In the genomic region with DNA sequence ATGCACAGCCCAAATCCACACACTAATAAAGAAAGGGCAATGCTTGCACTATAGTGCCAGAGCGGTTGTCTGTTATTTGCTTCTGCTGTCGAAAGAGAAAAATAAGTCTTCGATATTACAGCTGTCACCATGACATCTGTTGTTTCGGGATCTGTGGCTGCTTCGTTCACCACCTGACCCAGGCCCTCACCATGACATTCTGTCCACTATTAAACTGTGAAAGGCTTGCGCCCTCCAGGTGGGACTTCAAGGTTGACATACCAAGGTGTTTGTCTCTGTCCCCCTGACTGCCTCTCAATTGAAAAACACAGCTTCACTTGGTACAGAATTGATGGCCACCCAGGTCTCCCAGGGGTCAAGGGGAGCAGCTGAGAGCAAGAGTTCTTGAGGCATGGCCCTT, we compare ENCODE assay signal across 21 mouse cellular contexts.
DNase-seq lines count a peak whose midpoint lies in the region; ATAC-seq lines count a peak whose summit lies in the region.
"Had no signal": no experiment of that assay in that cellular context is flagged by ENCODE, and none has a peak within 500 bp of the region (broad histone marks: within the 10 kb centered on the region; RNA-seq: fewer than 3 reads in every experiment).

No protein-coding gene starts in this region.

- peak; percentile 53 for ATAC-seq in hindbrain, embryonic 11.5 days (ENCODE audit: low FRiP score)
- ATAC-seq in hindbrain, embryonic 13.5 days (ENCODE audit: low FRiP score), result no peak
- no peak for ATAC-seq in limb, embryonic 11.5 days (ENCODE audit: insufficient number of reproducible peaks, low FRiP score, low TSS enrichment, low read depth)
- ATAC-seq: activated CD4-positive, CD25-positive, alpha-beta regulatory T cell, adult 4 months; forebrain, embryonic 16.5 days; intestine, embryonic 15.5 days had no signal

- no peak overlapping the region for H3K27ac ChIP-seq in hindbrain, embryonic 11.5 days (ENCODE audit: low read depth, low read length)
- H3K27ac ChIP-seq in hindbrain, embryonic 13.5 days, result no peak overlapping the region
- no peak overlapping the region for H3K27ac ChIP-seq in limb, embryonic 11.5 days (replicated peaks; ENCODE audit: low read depth, low read length)
- H3K27ac ChIP-seq: embryonic facial prominence, embryonic 15.5 days; heart, adult 2 months; heart, embryonic 15.5 days; hindbrain, embryonic 14.5 days; intestine, embryonic 15.5 days had no signal

- H3K36me3 ChIP-seq in hindbrain, embryonic 11.5 days (ENCODE audit: control insufficient read depth, insufficient read depth, low read length), result no peaks in the 10 kb centered on the region
- H3K36me3 ChIP-seq in hindbrain, embryonic 13.5 days, result no peaks in the 10 kb centered on the region
- H3K36me3 ChIP-seq in limb, embryonic 11.5 days (ENCODE audit: control insufficient read depth, insufficient read depth, low read length), result no peaks in the 10 kb centered on the region
- H3K36me3 ChIP-seq: embryonic facial prominence, embryonic 15.5 days; G1E; heart, embryonic 15.5 days; intestine, embryonic 15.5 days had no signal

- no peaks in the 10 kb centered on the region for H3K4me1 ChIP-seq in hindbrain, embryonic 11.5 days (replicated peaks; ENCODE audit: control insufficient read depth, insufficient read depth, low read length)
- H3K4me1 ChIP-seq in hindbrain, embryonic 13.5 days (replicated peaks), result peaks cover 4% of the 10 kb centered on the region; the same call in 1 of the 2 replicates
- 0 out of 2 replicates have a peak, but pooled peaks cover 4% of the 10 kb centered on the region for H3K4me1 ChIP-seq in limb, embryonic 11.5 days (ENCODE audit: control insufficient read depth, insufficient read depth, low read length)
- H3K4me1 ChIP-seq: embryonic facial prominence, embryonic 15.5 days; intestine, embryonic 15.5 days had no signal

- H3K27me3 ChIP-seq in hindbrain, embryonic 11.5 days (ENCODE audit: control insufficient read depth, insufficient read depth, low read length), result no peaks in the 10 kb centered on the region
- no peaks in the 10 kb centered on the region for H3K27me3 ChIP-seq in hindbrain, embryonic 13.5 days
- no peaks in the 10 kb centered on the region for H3K27me3 ChIP-seq in limb, embryonic 11.5 days (ENCODE audit: control insufficient read depth, insufficient read depth, low read length)
- H3K27me3 ChIP-seq: embryonic facial prominence, embryonic 15.5 days; heart, embryonic 15.5 days; intestine, embryonic 15.5 days had no signal

- H3K9ac ChIP-seq in hindbrain, embryonic 11.5 days (ENCODE audit: low read depth, low read length), result no peak overlapping the region
- no peak overlapping the region for H3K9ac ChIP-seq in hindbrain, embryonic 13.5 days
- H3K9ac ChIP-seq in limb, embryonic 11.5 days (ENCODE audit: low read length), result no peak overlapping the region
- H3K9ac ChIP-seq: embryonic facial prominence, embryonic 15.5 days; heart, embryonic 15.5 days; hindbrain, embryonic 14.5 days; intestine, embryonic 15.5 days had no signal

- H3K4me3 ChIP-seq in hindbrain, embryonic 11.5 days (ENCODE audit: low read depth, low read length), result no peak overlapping the region
- no peak overlapping the region for H3K4me3 ChIP-seq in hindbrain, embryonic 13.5 days
- H3K4me3 ChIP-seq in limb, embryonic 11.5 days (ENCODE audit: low read depth, low read length), result no peak overlapping the region
- H3K4me3 ChIP-seq: embryonic facial prominence, embryonic 15.5 days; erythroblast, embryonic 14.5 days; heart, adult 2 months; heart, embryonic 15.5 days; intestine, embryonic 15.5 days had no signal

- 48% methylated on average over 6 of the region's 6 CpGs for WGBS in hindbrain, embryonic 11.5 days
- WGBS in hindbrain, embryonic 13.5 days, result 37% methylated on average over 6 of the region's 6 CpGs
- WGBS in limb, embryonic 11.5 days, result 31% methylated on average over 6 of the region's 6 CpGs

- H3K4me2 ChIP-seq in hindbrain, embryonic 11.5 days (replicated peaks; ENCODE audit: low read depth, low read length), result no peak overlapping the region
- no peak overlapping the region for H3K4me2 ChIP-seq in hindbrain, embryonic 13.5 days
- H3K4me2 ChIP-seq in limb, embryonic 11.5 days (ENCODE audit: low read depth, severe bottlenecking), result no peak overlapping the region
- H3K4me2 ChIP-seq: embryonic facial prominence, embryonic 15.5 days; heart, embryonic 11.5 days; heart, embryonic 15.5 days; hindbrain, embryonic 14.5 days; intestine, embryonic 15.5 days had no signal

- H3K9me3 ChIP-seq in hindbrain, embryonic 11.5 days (ENCODE audit: control insufficient read depth, low read length), result no peaks in the 10 kb centered on the region
- no peaks in the 10 kb centered on the region for H3K9me3 ChIP-seq in hindbrain, embryonic 13.5 days
- no peaks in the 10 kb centered on the region for H3K9me3 ChIP-seq in limb, embryonic 11.5 days (ENCODE audit: control insufficient read depth, low read length)
- H3K9me3 ChIP-seq: embryonic facial prominence, embryonic 15.5 days; heart, embryonic 15.5 days; intestine, embryonic 15.5 days had no signal

- peak; percentile 14 for DNase-seq in hindbrain, embryonic 11.5 days (ENCODE audit: low spot score)
- peak; percentile 20 for DNase-seq in forelimb bud, embryonic 11.5 days (ENCODE audit: low read depth, low spot score)
- DNase-seq in limb, embryonic 11.5 days (ENCODE audit: low spot score), result peak; percentile 30
- no peak for DNase-seq in ovary, adult 18-20 months (ENCODE audit: low spot score)
- DNase-seq in layer of hippocampus, postnatal 14 days (ENCODE audit: low spot score in 2 of 2), result no peak
- DNase-seq: adrenal gland, postnatal 25 days; cerebellum, adult 18-20 months; cerebellum, adult 9-11 months; cerebellum, postnatal 36 days; gastrocnemius, postnatal 14 days; heart, adult 2 months had no signal

Comparison
In these comparisons a context has a peak if more than half of its experiments do, and no peak if none do; other contexts are left out.
1. DNase-seq: peak in hindbrain, embryonic 11.5 days (single experiment), forelimb bud, embryonic 11.5 days (single experiment) and limb, embryonic 11.5 days (single experiment); none in ovary, adult 18-20 months (single experiment) and layer of hippocampus, postnatal 14 days (0 of 2).